13 mouse cellular contexts compared by ENCODE assay signal in the genomic region with DNA sequence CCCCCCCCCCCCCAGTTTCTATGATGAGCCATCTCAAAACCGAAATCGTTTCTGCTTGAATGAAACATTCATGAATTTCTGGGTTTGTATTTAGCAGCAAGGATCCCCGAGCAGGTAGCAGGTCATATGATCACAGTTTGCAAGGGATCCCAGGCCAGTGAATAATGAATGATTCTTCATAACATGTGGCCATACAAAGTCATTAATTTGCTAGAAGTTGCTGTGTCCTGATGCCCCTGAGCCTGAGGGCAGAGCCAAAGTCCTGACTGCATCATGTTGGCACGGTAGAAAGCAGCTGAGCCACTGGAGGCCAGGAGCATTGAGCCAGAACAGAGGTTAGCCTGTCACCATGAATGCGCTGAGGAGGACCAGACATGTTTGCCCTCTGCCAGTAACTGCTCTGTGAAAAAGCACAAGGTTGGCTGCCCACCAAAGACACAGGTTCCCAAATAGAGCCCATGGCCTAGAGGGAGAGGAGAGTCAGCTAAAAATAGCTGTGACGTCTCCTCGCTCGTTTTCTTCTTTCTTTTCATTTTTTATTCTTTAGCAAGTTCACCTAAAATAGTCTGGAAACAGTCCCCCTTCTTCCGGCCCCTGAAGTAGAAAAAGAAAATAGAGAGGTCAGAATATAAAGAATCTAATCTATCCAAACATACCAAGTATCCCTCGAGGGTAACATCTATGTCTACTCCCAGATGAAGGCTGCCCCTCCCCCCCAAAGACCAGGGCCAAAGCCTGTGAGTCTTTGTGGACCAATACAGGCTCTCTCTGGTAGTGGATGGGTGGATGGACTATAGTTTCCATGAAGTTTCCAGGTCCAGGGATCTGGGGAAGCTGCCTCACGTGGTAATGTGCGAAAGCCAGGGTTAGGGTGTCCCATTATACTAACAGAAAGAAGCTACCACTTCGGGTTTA. TPM values are rescaled to one million over a fixed set of nuclear protein-coding genes. Genes with fewer than 3 reads are reported as not detected.
DNase-seq lines count a peak whose midpoint lies in the region; ATAC-seq and TF ChIP-seq lines count a peak whose summit lies in the region.
"Had no signal": no experiment of that assay in that cellular context is flagged by ENCODE, and none has a peak within 500 bp of the region (broad histone marks: within the 10 kb centered on the region; RNA-seq: fewer than 3 reads in every experiment).

No protein-coding gene starts in this region.

- no peaks in the 10 kb centered on the region for H3K4me1 ChIP-seq in heart, adult 2 months (ENCODE audit: control insufficient read depth, insufficient read depth, low read length)
- H3K4me1 ChIP-seq in heart, embryonic 12.5 days (replicated peaks): peaks cover 14% of the 10 kb centered on the region
- H3K4me1 ChIP-seq: embryonic facial prominence, embryonic 10.5 days; limb, embryonic 12.5 days; neural tube, embryonic 12.5 days had no signal

- H3K27me3 ChIP-seq in heart, adult 2 months (ENCODE audit: control insufficient read depth, insufficient read depth, low read length): no peaks in the 10 kb centered on the region
- H3K27me3 ChIP-seq in heart, embryonic 12.5 days (replicated peaks): no peaks in the 10 kb centered on the region
- H3K27me3 ChIP-seq: limb, embryonic 12.5 days; neural tube, embryonic 12.5 days had no signal

- H3K9ac ChIP-seq in heart, adult 2 months (ENCODE audit: low read depth, low read length): no peak overlapping the region
- no peak overlapping the region for H3K9ac ChIP-seq in heart, embryonic 12.5 days
- H3K9ac ChIP-seq: forebrain, postnatal 0 days; limb, embryonic 12.5 days; neural tube, embryonic 12.5 days had no signal

- 49% methylated on average over 13 of the region's 13 CpGs for WGBS in heart, adult 2 months
- 62% methylated on average over 13 of the region's 13 CpGs for WGBS in heart, embryonic 12.5 days

- H3K27ac ChIP-seq in heart, adult 2 months: peak overlapping the region; percentile 65
- no peak overlapping the region for H3K27ac ChIP-seq in heart, embryonic 12.5 days (ENCODE audit: poor library complexity, severe bottlenecking)
- H3K27ac ChIP-seq: embryonic facial prominence, embryonic 10.5 days; limb, embryonic 12.5 days; neural tube, embryonic 12.5 days had no signal

- no peak for TF ChIP-seq CTCF in heart, adult 2 months (IDR thresholded peaks at IDR 0.05)

- no peaks in the 10 kb centered on the region for H3K9me3 ChIP-seq in heart, embryonic 12.5 days (replicated peaks)
- H3K9me3 ChIP-seq: embryonic facial prominence, embryonic 10.5 days; limb, embryonic 12.5 days; neural tube, embryonic 12.5 days had no signal

- no peak overlapping the region for H3K4me2 ChIP-seq in heart, embryonic 12.5 days
- H3K4me2 ChIP-seq: limb, embryonic 12.5 days; neural tube, embryonic 12.5 days had no signal

- no peak overlapping the region for H3K4me3 ChIP-seq in heart, adult 2 months
- no peak overlapping the region for H3K4me3 ChIP-seq in heart, embryonic 12.5 days
- H3K4me3 ChIP-seq: embryonic facial prominence, embryonic 10.5 days; limb, embryonic 12.5 days; neural tube, embryonic 12.5 days had no signal

- H3K36me3 ChIP-seq in heart, adult 2 months (ENCODE audit: control insufficient read depth, insufficient read depth, low read length): no peaks in the 10 kb centered on the region
- H3K36me3 ChIP-seq in heart, embryonic 12.5 days: no peaks in the 10 kb centered on the region
- H3K36me3 ChIP-seq: embryonic facial prominence, embryonic 10.5 days; limb, embryonic 12.5 days; neural tube, embryonic 12.5 days had no signal

- peak; percentile 95 for TF ChIP-seq EP300 in heart, adult 2 months (IDR thresholded peaks at IDR 0.05; ENCODE audit: insufficient read depth, low read depth, low read length)

- no peak for ATAC-seq in heart, embryonic 12.5 days (ENCODE audit: insufficient number of reproducible peaks, low FRiP score)
- ATAC-seq: forebrain, postnatal 0 days had no signal

- TF ChIP-seq POLR2A in heart, adult 2 months (IDR thresholded peaks at IDR 0.05; ENCODE audit: insufficient read depth, low read depth, low read length): no peak

- intact Hi-C loops in heart, adult 2 months (cut with DNase I): loop anchor here (2.0 kb wide), 1 partner anchor 68 kb away; no protein-coding TSS in a partner anchor
- intact Hi-C loops in left cerebral cortex, postnatal 14 days (cut with DNase I): no loop called here

- no peaks in the 10 kb centered on the region for H3K79me2 ChIP-seq in heart, adult 2 months (replicated peaks; ENCODE audit: control insufficient read depth, insufficient read depth, low read length)

- peak; percentile 56 to 82 for DNase-seq in heart, adult 2 months
- peak; percentile 62 for DNase-seq in brain, adult 2 months (ENCODE audit: low read depth, low spot score)
- peak; percentile 45 for DNase-seq in gastrocnemius, postnatal 10 days
- peak; percentile 84 to 88 for DNase-seq in kidney, adult 8-10 months
- DNase-seq in left cerebral cortex, adult 9 months (ENCODE audit: low spot score in 2 of 2): no peak
- DNase-seq in left cerebral cortex, postnatal 14 days (ENCODE audit: low spot score in 2 of 2): no peak
- DNase-seq in thymus, postnatal 14 days: no peak
- DNase-seq: forebrain, postnatal 0 days; thymus, postnatal 4 days had no signal

RNA-seq across cellular contexts. Expression of a gene that starts 42.1 kb away (rescaled TPM):
- under 1 TPM; 0.39 to 0.96 TPM for total RNA-seq in heart, adult 2 months (2021)
- 0.25 and 0.26 TPM in 2 replicates for polyA plus RNA-seq in heart, adult 2 months (2012; rRNA removed)
- 0.37 and 0.47 TPM in 2 replicates for polyA plus RNA-seq in heart, embryonic 12.5 days (2016; fragmentation: Nextera tagmentation; extraction: Ambion mirVana)
- under 1 TPM; 0.82 to 0.88 TPM for total RNA-seq in gastrocnemius, postnatal 10 days (2021)
- total RNA-seq in left cerebral cortex, postnatal 14 days (2021): 10 to 100 TPM; 31.0 to 44.2 TPM

Comparison
In these comparisons a context has a peak if more than half of its experiments do, and no peak if none do; other contexts are left out.
1. DNase-seq: peak in heart, adult 2 months (2 of 2), brain, adult 2 months (single experiment), gastrocnemius, postnatal 10 days (single experiment) and kidney, adult 8-10 months (2 of 2); none in left cerebral cortex, adult 9 months (0 of 2), left cerebral cortex, postnatal 14 days (0 of 2) and thymus, postnatal 14 days (single experiment).
2. RNA of a gene that starts 42.1 kb away (total RNA-seq): 31.0 to 44.2 TPM in left cerebral cortex, postnatal 14 days; 0.39 to 0.96 TPM in heart, adult 2 months and 0.82 to 0.88 TPM in gastrocnemius, postnatal 10 days; every median in the first group is over 10 times any median in the second.